Mouse (Mus musculus) spleen, postnatal 4 days (tissue): ENCODE data around the gene Fermt1.

Experiments
- DNase-seq, 2 experiments: peaks; one replicate each; pipeline ENCODE4 v3.0.0; 2022; ENCODE audit warnings: low spot score in 2 of 2

Fermt1 gene

DNA sequence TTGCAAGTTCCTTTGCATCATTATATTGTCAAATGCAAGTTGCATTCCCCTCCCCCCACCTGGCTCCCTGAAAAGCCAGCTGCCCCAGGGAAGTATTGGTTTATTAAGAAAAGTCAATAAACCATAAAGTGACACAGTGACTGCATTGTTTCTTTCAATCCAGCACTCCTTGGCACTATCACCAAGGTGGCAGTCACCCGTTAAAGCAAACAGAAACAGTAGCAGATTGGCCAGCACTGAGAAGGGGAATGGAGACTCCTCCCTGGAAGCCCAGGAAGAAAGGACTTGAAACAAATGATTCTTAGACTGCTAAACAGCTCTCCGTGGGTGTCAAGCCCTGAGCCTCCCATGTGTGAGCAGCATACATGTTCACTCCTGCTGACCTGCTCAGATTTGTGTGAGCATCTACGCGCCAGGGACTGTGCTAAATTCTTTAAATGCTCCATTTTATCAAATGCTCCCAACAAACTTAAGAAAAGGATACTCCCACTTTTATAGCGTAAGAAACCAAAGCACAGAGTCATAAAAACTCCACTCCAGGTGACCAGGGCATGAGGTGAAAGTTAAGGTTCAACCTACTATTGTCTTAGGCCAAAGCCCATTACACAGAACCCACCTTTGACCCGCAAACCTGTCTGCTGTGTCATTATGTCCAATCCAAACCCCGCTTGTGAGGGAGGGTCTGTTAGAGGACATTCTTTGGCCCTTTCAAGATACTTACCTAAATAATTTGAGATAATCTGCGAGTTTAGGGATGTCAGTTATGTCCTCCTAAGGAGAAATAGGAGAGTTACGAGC is 23.4 kb downstream of the Fermt1 start:
- DNase-seq = no peak

- no peak for DNase-seq
Observed at GRCm38 (mm10) chr2:132914785-132915184, 30.9 kb downstream of the Fermt1 start.

DNA sequence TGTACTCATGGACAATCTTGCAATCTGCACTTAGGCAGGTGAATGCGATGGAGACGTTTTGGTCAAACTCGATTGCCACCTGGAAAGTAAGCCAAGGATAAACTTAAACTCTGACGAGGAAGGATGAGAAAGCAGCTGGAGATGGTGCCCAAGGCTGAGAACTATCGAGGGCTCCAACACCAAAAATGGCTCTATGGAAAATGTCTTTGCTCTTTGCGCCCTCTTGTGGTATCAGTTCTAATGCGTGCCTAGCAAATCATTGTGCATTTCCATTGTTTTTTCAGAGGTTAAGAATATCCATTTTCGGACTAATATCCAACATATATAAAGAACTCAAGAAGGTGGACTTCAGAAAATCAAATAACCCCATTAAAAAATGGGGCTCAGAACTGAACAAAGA is 38.9 kb downstream of the Fermt1 start:
- no peak for DNase-seq

GRCm38 (mm10) chr2:132904961-132905360 is 40.7 kb downstream of the Fermt1 start:
- DNase-seq = no peak

DNA sequence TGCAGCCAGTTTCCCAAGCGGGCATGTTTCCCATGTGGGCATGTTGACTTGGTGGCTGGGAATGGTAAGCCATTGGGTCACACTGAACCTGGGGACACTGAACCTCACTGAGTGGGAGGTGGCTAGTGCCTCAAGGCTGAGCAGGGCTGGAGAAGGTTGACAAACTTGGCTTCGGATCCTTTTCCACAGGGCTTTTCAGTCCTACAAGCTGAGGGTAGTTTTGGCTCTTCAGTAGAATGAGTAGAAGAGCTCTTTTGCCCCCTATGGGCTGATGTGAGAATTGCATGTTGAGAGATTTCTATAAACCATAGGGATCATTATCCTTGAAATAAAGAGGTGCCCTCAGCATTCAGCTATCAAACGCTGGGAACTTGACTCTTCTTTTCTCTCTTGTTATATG is 42.2 kb downstream of the Fermt1 start:
- no peak for DNase-seq

DNA sequence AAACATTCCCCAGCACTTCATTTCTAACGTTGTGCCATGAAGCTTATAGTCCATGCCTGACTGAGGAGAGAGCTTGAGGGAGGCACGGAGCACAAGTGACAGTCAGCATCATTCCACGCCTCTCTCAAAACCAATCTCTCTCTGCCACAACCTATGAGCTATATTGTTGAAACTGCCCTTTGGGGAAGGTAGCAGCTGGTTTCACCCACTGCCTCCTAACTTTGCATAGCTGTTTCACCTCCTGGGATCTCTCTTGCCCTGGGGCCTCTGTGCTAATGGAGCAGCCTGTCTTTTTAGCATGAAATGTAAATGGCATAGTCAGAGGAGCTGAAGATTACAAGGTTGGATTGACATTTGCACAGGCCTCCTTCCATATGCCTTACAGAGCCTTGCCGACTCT is 43.6 kb downstream of the Fermt1 start:
- no peak for DNase-seq

DNA sequence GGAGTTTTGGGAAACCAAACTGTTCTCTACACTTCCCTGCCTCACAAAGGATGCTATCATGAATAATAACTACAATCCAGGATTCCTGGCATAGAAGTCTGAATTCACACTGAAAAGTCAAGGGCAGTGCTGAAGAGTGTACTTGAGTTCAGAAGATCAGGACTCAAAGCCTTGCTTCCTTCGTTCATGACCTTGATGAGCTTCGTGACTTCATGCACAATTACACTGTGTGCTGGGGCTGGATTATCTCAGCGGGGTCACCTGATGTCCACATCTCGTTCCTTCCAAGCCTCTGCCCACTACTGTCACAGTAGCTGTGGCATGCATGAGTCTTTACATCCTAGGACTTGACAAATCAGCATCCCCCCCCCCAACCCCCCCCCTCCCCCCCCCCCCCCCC is 44.1 kb downstream of the Fermt1 start:
- DNase-seq = no peak

DNA sequence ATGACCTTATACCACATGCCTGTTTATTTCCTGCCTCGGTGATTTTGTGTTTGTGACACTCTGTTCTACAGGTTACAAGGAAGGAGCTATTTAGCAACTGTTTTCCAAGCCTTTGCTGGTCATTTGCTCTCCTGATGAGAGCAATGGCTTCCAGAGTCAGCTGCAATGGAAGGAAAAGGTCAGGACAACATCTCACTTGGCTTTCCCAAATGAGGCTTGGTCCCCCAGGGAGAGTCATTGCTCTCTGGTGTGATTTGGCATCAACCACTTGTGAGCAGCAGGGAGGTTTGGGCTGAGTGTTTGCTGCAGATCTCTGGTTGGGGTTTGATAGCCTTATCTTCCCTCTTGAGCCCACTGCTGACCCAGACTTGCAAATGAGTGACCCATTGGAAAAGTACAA is 45.1 kb downstream of the Fermt1 start:
- no peak for DNase-seq

DNA sequence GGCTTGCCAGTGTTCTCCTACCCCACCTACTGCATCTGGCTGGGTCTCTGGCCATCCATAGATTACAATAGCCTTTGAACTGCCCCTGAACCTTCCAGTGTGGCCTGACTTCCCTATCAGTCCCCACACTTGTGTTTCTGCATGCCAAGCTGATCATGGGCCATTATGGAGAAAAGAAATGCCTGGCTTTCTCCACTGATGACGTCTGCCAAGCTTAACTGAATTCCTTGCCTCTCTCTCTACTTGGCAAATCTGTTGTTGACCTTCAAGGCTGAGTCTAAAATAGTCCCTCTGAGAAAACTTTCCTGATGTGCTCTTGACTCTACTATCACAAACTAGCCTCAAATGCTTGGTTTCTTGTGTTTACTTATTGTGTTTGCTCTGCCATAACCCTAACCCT is 47.5 kb downstream of the Fermt1 start:
- no peak for DNase-seq

DNA sequence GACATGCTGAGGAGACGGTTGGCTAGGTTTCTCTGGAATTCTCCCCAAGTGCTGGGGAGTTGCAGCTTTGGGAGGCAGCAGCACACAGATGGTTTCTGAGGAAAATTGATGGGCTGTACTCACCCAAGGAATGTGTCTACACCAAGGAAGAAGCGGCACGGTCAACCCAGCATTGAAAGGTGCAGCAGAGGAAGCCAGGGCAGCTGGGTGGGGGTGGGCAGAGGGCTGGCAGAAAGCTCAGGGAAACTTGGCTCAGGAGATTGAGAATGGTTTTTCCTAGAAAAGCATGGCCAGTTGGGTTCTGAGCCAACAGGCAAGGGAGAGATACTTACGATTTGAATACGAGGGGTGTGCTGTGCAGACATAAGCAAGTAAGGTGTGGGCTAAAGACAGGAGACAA is 51.9 kb downstream of the Fermt1 start:
- DNase-seq = no peak

DNA sequence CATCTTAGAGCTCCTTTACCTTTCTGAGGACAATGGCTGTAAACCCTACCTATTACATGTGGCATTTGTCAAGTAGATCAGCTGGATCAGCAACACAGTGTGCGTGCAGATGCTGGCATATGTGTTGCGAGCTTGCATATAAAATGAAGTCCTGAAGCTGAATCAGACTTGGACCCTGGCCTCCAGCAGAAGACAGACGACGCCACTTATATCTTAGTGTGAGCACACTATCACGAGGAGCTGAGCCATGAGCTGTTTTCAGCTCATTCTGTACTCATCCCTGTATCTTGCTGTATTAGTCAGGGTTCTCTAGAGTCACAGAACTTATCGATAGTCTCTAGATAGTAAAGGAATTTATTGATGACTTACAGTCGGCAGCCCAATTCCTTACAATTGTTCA is 60.4 kb downstream of the Fermt1 start:
- DNase-seq = no peak

- DNase-seq = no peak
Observed at GRCm38 (mm10) chr2:132884303-132884967, 61.3 kb downstream of the Fermt1 start.

- DNase-seq = no peak
Observed at GRCm38 (mm10) chr2:132880844-132881645, 64.7 kb downstream of the Fermt1 start, which contains the start of gene Lrrn4. Gene Lrrn4 (minus strand): TSS chr2:132880891.

- DNase-seq = peak in 1 of 2 experiments; percentile 62
Observed at GRCm38 (mm10) chr2:132879261-132880044, 66.3 kb downstream of the Fermt1 start.

DNA sequence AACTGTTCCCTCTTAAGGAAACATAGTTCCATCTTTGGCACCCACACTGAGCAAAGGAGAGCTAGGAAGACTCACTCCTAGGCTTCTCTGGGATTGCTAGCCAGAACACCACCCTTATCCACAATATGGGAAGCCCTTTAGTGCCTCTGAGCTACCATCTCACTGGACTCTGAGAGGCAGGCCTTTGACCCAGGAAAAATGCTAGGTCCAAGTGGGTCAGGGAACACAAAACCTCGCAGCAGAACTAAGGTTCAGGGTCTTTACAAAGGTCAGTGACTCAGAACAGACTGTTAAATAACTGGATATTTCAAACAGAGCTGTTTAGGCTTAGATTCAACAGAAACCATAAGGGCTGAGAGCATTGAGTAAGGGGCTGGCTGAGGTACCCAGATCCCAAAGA is 68.7 kb downstream of the Fermt1 start:
- DNase-seq = no peak

DNA sequence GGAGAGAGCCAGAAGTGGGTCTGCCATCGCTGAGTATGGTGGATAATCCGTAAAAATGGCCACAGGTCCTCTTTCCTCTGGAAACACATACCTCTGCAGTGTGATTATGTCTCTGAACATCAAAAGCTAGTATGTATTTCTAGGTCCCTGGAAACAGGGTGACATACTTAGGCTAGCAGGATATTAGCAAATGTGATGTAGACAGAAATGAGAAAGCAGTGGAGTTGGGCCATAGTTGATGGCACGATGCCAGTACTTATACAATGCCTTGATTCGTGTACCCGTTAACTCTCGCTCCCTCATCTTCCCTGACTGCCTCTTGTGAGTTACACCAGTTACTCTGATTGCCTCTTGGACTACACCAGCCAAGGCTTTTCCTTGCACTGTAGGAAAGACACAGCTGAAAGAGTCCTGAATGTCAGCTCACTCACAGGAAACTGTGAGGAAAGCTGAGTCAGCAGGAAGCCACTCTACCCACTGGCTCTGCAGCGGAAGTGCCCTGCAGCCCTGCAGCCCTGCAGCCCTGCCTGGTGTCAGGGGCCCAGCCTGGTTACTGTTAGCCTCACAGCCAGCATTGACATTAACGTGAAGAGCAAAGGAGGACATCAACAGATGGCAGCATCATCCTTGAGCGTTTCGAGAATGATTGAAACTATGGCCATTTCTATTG is 71.9 kb downstream of the Fermt1 start:
- no peak for DNase-seq

- DNase-seq = no peak
Observed at GRCm38 (mm10) chr2:132871663-132872062, 74.0 kb downstream of the Fermt1 start.

GRCm38 (mm10) chr2:132870286-132870685 is 75.4 kb downstream of the Fermt1 start:
- no peak for DNase-seq

DNA sequence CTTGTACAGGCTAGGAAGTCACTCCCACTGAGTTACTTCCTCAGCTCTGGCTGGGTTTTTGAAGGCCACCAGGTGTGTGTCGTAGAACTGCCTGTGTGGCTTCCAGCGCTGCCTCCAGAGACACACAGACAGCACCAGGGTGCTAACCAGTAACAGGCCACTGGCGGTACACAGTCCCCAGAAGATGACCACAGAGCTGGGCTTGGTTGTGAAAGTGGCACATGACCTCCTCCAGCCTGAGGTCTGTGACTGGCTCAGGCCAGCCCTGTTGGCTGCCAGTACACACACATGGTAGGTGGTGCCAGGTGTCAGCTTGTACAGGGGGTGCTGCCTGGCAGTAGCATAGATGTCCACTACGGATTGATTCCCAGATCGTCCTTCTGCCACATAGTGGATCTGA is 76.0 kb downstream of the Fermt1 start:
- no peak for DNase-seq

- peak in 1 of 2 experiments; percentile 43 for DNase-seq
Observed at GRCm38 (mm10) chr2:132867521-132867920, 78.2 kb downstream of the Fermt1 start.

- no peak for DNase-seq
Observed at GRCm38 (mm10) chr2:132863325-132863724, 82.4 kb downstream of the Fermt1 start.
